Mouse (Mus musculus): ENCODE results near the gene Ankrd34a.

- TF ChIP-seq CTCF (IDR thresholded peaks at IDR 0.05; ENCODE audit: control insufficient read depth, insufficient read depth, insufficient read length) (no peak), MAX (IDR thresholded peaks at IDR 0.05) (no peak)
Observed at GRCm38 (mm10) chr3:96549346-96549745, 47.1 kb upstream of the Ankrd34a start.

All from C2C12 (cell line).